Mouse (Mus musculus) liver, embryonic 16.5 days (tissue): ENCODE data around the gene Chrna10. TPM values are rescaled to one million over a fixed set of nuclear protein-coding genes. Genes with fewer than 3 reads are reported as not detected.

ENCODE experiments used
- ATAC-seq: fragments of 200-750 bp; cut with Nextera tagmentation; 2 replicates; pipeline ENCODE4 v1.8.0; 2017; ENCODE audit warnings: low read depth, mild to moderate bottlenecking, moderate number of reproducible peaks, moderate library complexity
- H3K27ac ChIP-seq: fragments of 300-500 bp; sonication (generic); 2 replicates; pipeline ENCODE4 v1.5.1; 2014; ENCODE audit warnings: mild to moderate bottlenecking, low read length
- H3K27me3 ChIP-seq: fragments of 300-500 bp; sonication (generic); 2 replicates; pipeline ENCODE4 v1.6.1; 2014; ENCODE audit warnings: low read depth, low read length, mixed read lengths; ENCODE audit not compliant: control insufficient read depth, insufficient read depth
- H3K36me3 ChIP-seq: fragments of 300-500 bp; sonication (generic); 2 replicates; pipeline ENCODE4 v1.6.1; 2014; ENCODE audit warnings: mild to moderate bottlenecking; ENCODE audit not compliant: control insufficient read depth, insufficient read depth
- H3K4me1 ChIP-seq: fragments of 300-500 bp; sonication (generic); 2 replicates; pipeline ENCODE4 v1.6.1; 2014; ENCODE audit warnings: low read depth, low read length, mixed read lengths; ENCODE audit not compliant: control insufficient read depth
- H3K4me2 ChIP-seq: fragments of 300-500 bp; sonication (generic); 2 replicates; pipeline ENCODE4 v1.6.1; 2014; ENCODE audit warnings: low read depth, low read length, mixed read lengths
- H3K4me3 ChIP-seq: fragments of 300-500 bp; sonication (generic); 2 replicates; pipeline ENCODE4 v1.5.1; 2014; ENCODE audit warnings: low read depth, mild to moderate bottlenecking, low read length
- H3K9ac ChIP-seq: fragments of 300-500 bp; sonication (generic); 2 replicates; pipeline ENCODE4 v1.6.1; 2014; ENCODE audit warnings: low read depth, low read length
- H3K9me3 ChIP-seq: fragments of 300-500 bp; sonication (generic); replicated peaks from 2 replicates; pipeline ENCODE4 v1.6.1; 2016; ENCODE audit warnings: low read length; ENCODE audit not compliant: control insufficient read depth
- WGBS: fragments of 180-500 bp; shearing (Covaris S2); extraction: QIAGEN DNeasy Blood & Tissue Kit; methylation state at CpG from one replicate; pipeline ENCODE4 v1.1.7; 2014; ENCODE audit not compliant: insufficient replicate concordance; 5-methylcytosine and 5-hydroxymethylcytosine counted together
- polyA plus RNA-seq: library from polyadenylated mRNA; unstranded; fragments of >200 nt; fragmentation: Nextera tagmentation; extraction: Ambion mirVana; gene quantifications from 2 replicates; pipeline ENCODE4 v1.2.1, GENCODE M21; 2015

The Chrna10 gene
- polyA plus RNA-seq, 1 experiment from 2014 or later, result not detected

DNA sequence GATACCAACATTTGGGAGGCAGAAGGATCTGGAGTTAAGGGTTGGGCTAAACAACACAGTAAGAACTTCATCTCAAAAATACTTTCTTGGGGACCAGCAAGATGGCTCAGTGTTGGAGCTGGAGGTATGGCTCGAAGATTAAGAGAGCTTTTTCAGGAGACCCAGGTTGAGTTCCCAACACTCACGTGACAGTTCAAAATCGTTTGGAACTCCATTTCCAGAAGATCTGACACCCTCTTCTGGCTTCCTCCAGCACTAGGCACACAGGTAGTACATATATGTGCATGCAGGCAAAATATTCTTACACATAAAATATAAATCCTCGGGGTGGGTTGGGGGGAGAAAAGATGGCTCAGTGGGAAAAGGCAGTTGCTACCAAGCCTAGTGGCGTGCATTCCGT, 50.3 kb downstream of the Chrna10 start:
- Histone ChIP-seq H3K4me3 (peak overlapping the region; percentile 69), H3K9ac (peak overlapping the region; percentile 64), H3K27me3 (no peaks in the 10 kb centered on the region), H3K36me3 (no peaks in the 10 kb centered on the region), H3K27ac (peak overlapping the region; percentile 68; the same call in 1 of the 2 replicates), H3K9me3 (no peaks in the 10 kb centered on the region), H3K4me2 (peak overlapping the region; percentile 80), H3K4me1 (peaks cover 19% of the 10 kb centered on the region)
- no peak for ATAC-seq
- WGBS, result 56% methylated on average over 6 of the region's 6 CpGs

DNA sequence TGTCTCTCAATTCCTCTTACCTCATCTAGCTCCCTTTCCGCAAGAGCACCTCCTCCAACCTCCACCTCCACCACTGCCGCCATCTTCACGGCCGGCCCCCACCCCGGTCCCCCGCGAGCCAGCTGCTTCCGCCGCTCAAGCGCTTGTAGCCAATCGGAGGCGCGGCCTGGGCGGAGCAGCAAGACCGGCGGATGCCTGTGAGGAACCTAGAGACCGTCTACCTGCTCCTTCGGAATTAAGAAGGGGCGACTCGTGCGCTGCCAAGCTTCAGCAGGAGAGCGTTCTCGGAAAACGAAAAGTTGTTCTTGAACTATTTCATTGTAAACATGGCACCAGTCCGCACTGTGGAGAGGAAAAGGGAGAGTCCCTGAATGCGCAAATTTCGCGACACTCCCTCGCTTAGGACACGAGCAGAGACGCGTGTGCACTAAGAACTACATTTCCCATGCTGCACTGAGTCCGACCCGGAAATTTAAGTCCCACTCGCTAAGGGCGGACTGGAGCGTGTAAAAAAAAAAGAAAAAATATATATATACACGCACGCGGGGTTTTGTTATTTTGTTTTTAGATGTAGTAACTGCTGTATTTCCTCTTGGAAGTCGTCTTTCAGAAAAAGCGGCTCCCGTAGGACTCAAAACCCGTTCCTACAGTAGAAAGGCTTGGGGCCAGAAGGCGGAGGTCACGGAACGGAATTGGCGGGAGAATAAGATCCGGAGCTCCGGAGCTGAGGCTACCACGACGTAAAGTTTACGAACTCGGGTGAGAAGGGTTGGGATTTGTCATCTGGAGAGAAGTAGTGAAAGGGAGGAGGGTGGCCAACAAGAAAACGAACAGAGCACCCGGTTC, 51.4 kb downstream of the Chrna10 start, which contains the start of the genes Rnf121, Xndc1 and Xntrpc:
Gene Rnf121 (minus strand): TSS at position 424 of the 846 bp plus-strand sequence.
Gene Xndc1 (plus strand): TSS at position 466 of the 846 bp plus-strand sequence.
Gene Xntrpc (plus strand): TSS at position 668 of the 846 bp plus-strand sequence.
- peak within 1 kb of the TSS; percentile 64 for H3K9ac ChIP-seq
- peak within 1 kb of the TSS; percentile 69 for H3K4me3 ChIP-seq
- peaks cover 21% of the 10 kb centered on the region for H3K4me1 ChIP-seq
- H3K4me2 ChIP-seq, result peak within 1 kb of the TSS; percentile 80
- peak within 1 kb of the TSS; percentile 68 for H3K27ac ChIP-seq
- H3K27me3 ChIP-seq, result no peaks in the 10 kb centered on the region
- ATAC-seq, result peak; percentile 98
- no peaks in the 10 kb centered on the region for H3K9me3 ChIP-seq
- H3K36me3 ChIP-seq, result no peaks in the 10 kb centered on the region
- WGBS, result under 1% methylated on average over 56 of the region's 56 CpGs

DNA sequence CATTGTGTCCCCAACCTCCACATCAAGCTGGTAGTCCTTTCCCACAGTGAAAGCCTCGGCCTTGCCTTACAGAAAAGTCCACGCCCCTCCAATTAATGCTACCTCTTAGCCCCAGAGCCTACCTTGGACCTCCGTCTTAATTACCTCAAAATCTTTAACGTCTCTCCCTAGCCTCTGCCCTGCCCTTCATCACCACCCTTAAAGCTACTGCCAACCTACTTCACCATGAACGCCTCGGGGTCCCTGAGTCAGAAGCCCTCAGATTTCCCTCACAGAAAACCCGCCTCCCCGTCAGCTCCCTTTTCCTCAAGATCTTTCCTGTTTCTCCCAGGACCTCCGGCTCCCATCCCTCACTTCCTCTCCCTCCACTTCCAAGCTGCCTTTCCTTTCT, 52.0 kb downstream of the Chrna10 start:
- Histone ChIP-seq H3K4me3 (peak overlapping the region; percentile 69), H3K4me1 (peaks cover 21% of the 10 kb centered on the region), H3K9me3 (no peaks in the 10 kb centered on the region), H3K27ac (peak overlapping the region; percentile 68), H3K4me2 (peak overlapping the region; percentile 80), H3K9ac (peak overlapping the region; percentile 64), H3K27me3 (no peaks in the 10 kb centered on the region), H3K36me3 (no peaks in the 10 kb centered on the region)
- WGBS, result 0% methylated on average over 9 of the region's 9 CpGs
- ATAC-seq, result no peak

DNA sequence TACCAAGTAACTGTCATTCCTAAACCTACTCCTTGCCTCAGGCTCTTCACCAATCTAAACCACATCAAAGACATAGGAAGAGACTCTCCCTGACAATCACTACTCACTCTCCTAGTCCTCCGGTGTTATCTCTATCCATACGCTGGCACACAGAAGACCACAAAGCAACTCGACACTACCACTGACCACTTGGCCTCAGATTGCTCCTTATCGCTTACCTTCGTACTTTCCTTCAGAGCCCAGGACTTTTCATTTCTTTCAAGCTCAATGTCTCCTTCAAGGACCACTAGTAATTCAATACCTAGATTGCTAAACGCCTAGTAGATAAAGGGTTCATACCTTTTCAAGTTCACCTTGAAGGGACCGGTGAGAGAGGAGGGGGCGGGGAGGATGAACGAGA, 52.7 kb downstream of the Chrna10 start:
- Histone ChIP-seq H3K4me1 (peaks cover 21% of the 10 kb centered on the region), H3K4me2 (peak overlapping the region; percentile 80), H3K4me3 (peak overlapping the region; percentile 69), H3K9me3 (no peaks in the 10 kb centered on the region), H3K27ac (no peak overlapping the region), H3K36me3 (peaks cover 2% of the 10 kb centered on the region; the same call in 1 of the 2 replicates), H3K9ac (peak overlapping the region; percentile 21), H3K27me3 (no peaks in the 10 kb centered on the region)
- no peak for ATAC-seq
- WGBS, result 31% methylated on average over 9 of the region's 9 CpGs

DNA sequence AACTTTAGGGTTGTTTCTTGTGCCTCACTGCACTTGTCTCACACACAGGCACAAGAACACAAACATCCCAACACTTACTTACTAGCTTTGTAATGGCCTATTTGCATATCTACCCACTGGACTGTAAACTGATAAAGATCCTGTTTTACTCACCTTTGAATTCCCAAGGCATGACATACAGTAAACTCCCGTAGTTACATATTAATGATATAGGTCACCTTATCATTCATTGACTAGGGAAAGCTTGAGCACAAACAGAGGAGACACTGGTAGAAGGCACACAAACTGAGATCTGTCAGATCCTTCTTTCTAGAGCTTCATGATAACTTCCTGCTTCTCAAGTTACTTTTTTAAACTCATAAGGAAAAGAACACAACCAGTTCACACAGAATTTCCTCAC, 54.4 kb downstream of the Chrna10 start:
- no peak overlapping the region for H3K9ac ChIP-seq
- 70% methylated on average over 1 of the region's 1 CpGs for whole genome bisulfite sequencing
- no peaks in the 10 kb centered on the region for H3K9me3 ChIP-seq
- H3K4me3 ChIP-seq, result no peak overlapping the region
- ATAC-seq, result no peak
- H3K4me1 ChIP-seq, result peaks cover 21% of the 10 kb centered on the region
- H3K36me3 ChIP-seq, result peaks cover 2% of the 10 kb centered on the region; the same call in 1 of the 2 replicates
- no peaks in the 10 kb centered on the region for H3K27me3 ChIP-seq
- peak overlapping the region; percentile 17; the same call in 1 of the 2 replicates for H3K4me2 ChIP-seq
- H3K27ac ChIP-seq, result no peak overlapping the region

DNA sequence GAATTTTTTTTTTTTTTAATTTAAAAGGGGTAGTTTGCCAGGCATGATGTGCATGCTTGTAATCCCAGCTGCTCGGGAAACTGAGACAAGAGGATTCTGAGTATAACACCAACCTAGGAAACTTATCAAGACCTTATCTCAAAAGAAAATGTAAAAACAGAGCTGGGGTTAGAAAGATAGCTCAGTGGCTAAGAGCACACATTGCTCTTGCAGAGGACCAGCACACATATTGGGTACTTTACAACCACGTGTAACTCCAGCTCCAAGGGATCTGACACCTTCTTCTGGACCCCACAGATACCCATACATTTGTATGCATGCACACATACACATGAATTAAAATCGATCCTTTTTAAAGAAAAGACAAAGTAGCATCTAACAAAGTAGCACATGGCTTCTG, 55.3 kb downstream of the Chrna10 start:
- 37% methylated on average over 3 of the region's 3 CpGs for WGBS
- Histone ChIP-seq H3K4me3 (no peak overlapping the region), H3K9ac (no peak overlapping the region), H3K27me3 (no peaks in the 10 kb centered on the region), H3K4me2 (no peak overlapping the region), H3K4me1 (peaks cover 19% of the 10 kb centered on the region), H3K9me3 (no peaks in the 10 kb centered on the region), H3K36me3 (peaks cover 2% of the 10 kb centered on the region; the same call in 1 of the 2 replicates), H3K27ac (no peak overlapping the region)
- ATAC-seq, result no peak

Other genes with a start within 250 kb of the Chrna10 start
- gene Folr1, start 246.0 kb downstream of the Chrna10 start, polyA plus RNA-seq, result 0.64 and 1.1 TPM in 2 replicates
- 63.7 TPM in 2 replicates for gene Lamtor1, start 210.9 kb downstream of the Chrna10 start, polyA plus RNA-seq
- 0.25 and 0.31 TPM in 2 replicates for gene Tomt, start 210.5 kb downstream of the Chrna10 start, polyA plus RNA-seq
- 1.3 and 2.1 TPM in 2 replicates for gene Lrrc51, start 182.9 kb downstream of the Chrna10 start, polyA plus RNA-seq
- gene Numa1, start 182.7 kb downstream of the Chrna10 start, polyA plus RNA-seq, result 32.1 and 32.5 TPM in 2 replicates
- 32.7 and 32.8 TPM in 2 replicates for gene Il18bp, start 98.1 kb downstream of the Chrna10 start, polyA plus RNA-seq
- gene Rnf121, start 51.4 kb downstream of the Chrna10 start, polyA plus RNA-seq, result 11.6 and 11.9 TPM in 2 replicates
- 12.6 and 12.7 TPM in 2 replicates for gene Xndc1, start 51.3 kb downstream of the Chrna10 start, polyA plus RNA-seq
- gene Xntrpc, start 51.1 kb downstream of the Chrna10 start, polyA plus RNA-seq, result 0.33 and 0.37 TPM in 2 replicates
- 0.07 TPM in 1 of 2 replicates, not detected in the other for gene Trpc2, start 33.7 kb downstream of the Chrna10 start, polyA plus RNA-seq
- gene Art1, start 15.1 kb downstream of the Chrna10 start, polyA plus RNA-seq, result 0.79 and 0.93 TPM in 2 replicates
- 0.22 and 0.23 TPM in 2 replicates for gene Art5, start 7.3 kb downstream of the Chrna10 start, polyA plus RNA-seq
- gene Nup98, start 93.3 kb upstream of the Chrna10 start, polyA plus RNA-seq, result 14.0 and 14.5 TPM in 2 replicates
- gene Pgap2, start 93.4 kb upstream of the Chrna10 start, polyA plus RNA-seq, result 24.8 and 25.2 TPM in 2 replicates
- gene Rhog, start 139.2 kb upstream of the Chrna10 start, polyA plus RNA-seq, result 49.5 and 56.3 TPM in 2 replicates
- gene Stim1, start 151.0 kb upstream of the Chrna10 start, polyA plus RNA-seq, result 15.8 and 16.2 TPM in 2 replicates